Mouse (Mus musculus) adrenal gland, adult 18-20 months (tissue): ENCODE data around the gene Ndufc1. TPM values are rescaled to one million over a fixed set of nuclear protein-coding genes. Genes with fewer than 3 reads are reported as not detected.
"Not testable (repeated sequence)": the region's sequence is repeated elsewhere in the genome, so short reads cannot be mapped to it uniquely, and the experiment has no call there.

Experiments used
- DNase-seq, 2 experiments: peaks; one replicate each; pipeline ENCODE4 v3.0.0; 2021 to 2022; ENCODE audit warnings: low spot score in 2 of 2
- total RNA-seq, 2 experiments: library from RNA; stranded (reverse); gene quantifications; 1 replicate in 1 of 2; 2 replicates in 1 of 2; pipeline ENCODE4 v1.2.3; 2021

The Ndufc1 gene
- total RNA-seq, 2 experiments from 2014 or later: 725 to 859 TPM

GRCm38 (mm10) chr3:51372883-51373282 lies 35.9 kb downstream of the Ndufc1 start:
- no peak for DNase-seq

- DNase-seq: no peak
Observed at GRCm38 (mm10) chr3:51371826-51372225, 37.0 kb downstream of the Ndufc1 start.

GRCm38 (mm10) chr3:51368011-51368410 lies 40.8 kb downstream of the Ndufc1 start:
- no peak for DNase-seq

- DNase-seq: no peak
Observed at GRCm38 (mm10) chr3:51366926-51367325, 41.9 kb downstream of the Ndufc1 start.

GRCm38 (mm10) chr3:51365517-51365882 lies 43.3 kb downstream of the Ndufc1 start:
- DNase-seq: no peak

- peak; percentile 56 to 63 for DNase-seq
Observed at GRCm38 (mm10) chr3:51364703-51365516, 43.9 kb downstream of the Ndufc1 start.

- DNase-seq: no peak
Observed at GRCm38 (mm10) chr3:51361066-51361465, 47.7 kb downstream of the Ndufc1 start.

- DNase-seq: no peak
Observed at GRCm38 (mm10) chr3:51359558-51360307, 49.1 kb downstream of the Ndufc1 start.

GRCm38 (mm10) chr3:51358660-51359557 lies 49.9 kb downstream of the Ndufc1 start:
- DNase-seq: peak; percentile 81 to 88

GRCm38 (mm10) chr3:51358181-51358580 lies 50.6 kb downstream of the Ndufc1 start:
- peak; percentile 75 to 82 for DNase-seq

- DNase-seq: no peak
Observed at GRCm38 (mm10) chr3:51357624-51358023, 51.2 kb downstream of the Ndufc1 start.

- no peak for DNase-seq
Observed at GRCm38 (mm10) chr3:51357078-51357477, 51.7 kb downstream of the Ndufc1 start.

- not testable (repeated sequence) for DNase-seq
Observed at GRCm38 (mm10) chr3:51354956-51355355, 53.8 kb downstream of the Ndufc1 start.

Other genes with a start within 250 kb of the Ndufc1 start
- gene Noct, start 184.5 kb downstream of the Ndufc1 start, total RNA-seq: 10 to 100 TPM; 34.1 to 55.2 TPM
- 10 to 100 TPM; 61.9 to 78.4 TPM for gene Elf2, start 68.3 kb downstream of the Ndufc1 start, total RNA-seq
- gene Mgarp, start 12.2 kb downstream of the Ndufc1 start, total RNA-seq: 100 to 1,000 TPM; 605 to 839 TPM
- 10 to 100 TPM; 54.1 to 59.7 TPM for gene Naa15, start 6.2 kb upstream of the Ndufc1 start, total RNA-seq
- 10 to 100 TPM; 12.9 to 13.3 TPM for gene Rab33b, start 74.9 kb upstream of the Ndufc1 start, total RNA-seq
- 10 to 100 TPM; 48.3 to 48.8 TPM for gene Setd7, start 151.9 kb upstream of the Ndufc1 start, total RNA-seq